Mouse (Mus musculus): ENCODE measurements around the gene Olfr827.

Olfr827 gene

DNA sequence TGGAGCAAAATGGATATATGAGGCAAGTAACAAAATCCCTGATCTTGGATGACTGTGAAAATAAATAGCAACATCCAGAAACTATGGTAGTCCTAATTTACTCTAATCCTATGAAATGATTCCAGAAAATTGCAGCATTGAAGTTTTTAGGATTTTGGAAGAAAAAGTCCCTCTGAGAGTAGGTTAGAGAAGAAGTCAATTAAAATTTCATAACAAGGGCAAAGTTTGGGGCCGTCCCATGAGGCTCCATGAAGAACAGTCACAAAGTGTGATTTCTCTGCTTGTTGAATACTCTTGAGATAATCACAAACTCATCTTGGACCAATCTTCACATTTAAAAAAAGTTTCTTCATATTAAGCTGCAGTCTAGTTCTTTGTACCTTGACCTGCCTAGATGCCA lies at the start of gene Olfr827:
TSS of gene Olfr827 (minus strand) at position 101 of the 400 bp plus-strand sequence.
- ATAC-seq (ENCODE audit: low TSS enrichment) = no peak

DNA sequence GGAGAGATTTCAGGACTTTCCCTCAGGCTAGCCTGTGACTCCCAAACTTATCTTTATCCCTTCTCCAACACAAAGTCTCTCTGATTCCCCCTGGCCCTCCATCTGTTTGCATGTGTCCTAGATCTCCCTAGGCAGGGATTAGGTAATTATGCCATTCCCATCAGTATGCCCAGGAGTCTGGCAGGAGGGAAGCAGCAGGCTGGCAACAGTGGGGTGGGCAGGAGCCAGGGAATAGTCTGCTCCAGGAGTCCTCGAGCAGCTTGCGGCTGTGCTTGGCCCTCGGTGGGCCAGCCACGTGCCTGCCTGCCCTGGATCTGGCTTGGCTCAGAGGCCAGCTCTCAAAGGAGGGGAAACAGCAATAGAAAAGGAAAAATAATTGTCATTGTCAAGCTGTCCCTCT lies 49.0 kb upstream of the Olfr827 start:
- ATAC-seq (ENCODE audit: low TSS enrichment) = peak; percentile 96

DNA sequence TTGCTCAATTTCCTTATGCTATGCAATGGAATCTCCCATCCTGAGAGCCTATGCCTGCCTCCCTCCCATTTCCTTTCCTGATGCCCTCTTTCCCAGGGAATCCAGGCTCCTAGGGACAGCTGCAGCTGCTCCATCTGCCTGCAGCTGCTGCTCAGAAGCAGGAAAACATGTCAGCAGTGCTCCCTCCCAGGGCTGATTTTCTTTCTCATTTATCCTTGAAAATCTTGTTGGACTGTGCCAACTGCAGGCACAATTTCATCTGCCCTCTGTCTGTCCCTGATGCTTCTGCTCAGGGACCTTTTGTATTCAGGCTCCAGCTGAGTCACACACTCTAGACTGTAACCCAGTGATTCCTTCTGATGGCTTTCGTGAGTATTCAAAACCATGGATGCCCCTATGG lies 45.3 kb upstream of the Olfr827 start:
- ATAC-seq (ENCODE audit: low TSS enrichment) = peak; percentile 81

DNA sequence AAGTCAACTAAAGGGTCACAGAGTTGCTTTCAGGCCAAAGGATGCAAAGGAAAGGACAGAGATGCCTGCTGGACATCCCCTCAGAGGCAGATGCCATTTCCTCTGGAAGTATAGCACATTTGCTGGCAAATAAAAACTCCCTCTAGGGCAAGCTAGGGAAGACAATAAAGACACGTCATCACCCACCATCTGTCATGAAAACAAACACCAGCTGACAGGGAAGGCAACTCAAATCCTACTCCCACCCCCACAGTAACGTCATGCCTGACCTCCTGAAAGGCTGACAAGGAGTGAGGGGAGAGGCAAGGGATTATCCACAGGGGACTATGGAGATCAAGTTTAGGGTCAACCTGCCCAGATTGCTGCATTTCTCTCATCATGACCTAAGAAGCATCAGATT lies 30.1 kb upstream of the Olfr827 start:
- no peak for ATAC-seq (ENCODE audit: low TSS enrichment)

DNA sequence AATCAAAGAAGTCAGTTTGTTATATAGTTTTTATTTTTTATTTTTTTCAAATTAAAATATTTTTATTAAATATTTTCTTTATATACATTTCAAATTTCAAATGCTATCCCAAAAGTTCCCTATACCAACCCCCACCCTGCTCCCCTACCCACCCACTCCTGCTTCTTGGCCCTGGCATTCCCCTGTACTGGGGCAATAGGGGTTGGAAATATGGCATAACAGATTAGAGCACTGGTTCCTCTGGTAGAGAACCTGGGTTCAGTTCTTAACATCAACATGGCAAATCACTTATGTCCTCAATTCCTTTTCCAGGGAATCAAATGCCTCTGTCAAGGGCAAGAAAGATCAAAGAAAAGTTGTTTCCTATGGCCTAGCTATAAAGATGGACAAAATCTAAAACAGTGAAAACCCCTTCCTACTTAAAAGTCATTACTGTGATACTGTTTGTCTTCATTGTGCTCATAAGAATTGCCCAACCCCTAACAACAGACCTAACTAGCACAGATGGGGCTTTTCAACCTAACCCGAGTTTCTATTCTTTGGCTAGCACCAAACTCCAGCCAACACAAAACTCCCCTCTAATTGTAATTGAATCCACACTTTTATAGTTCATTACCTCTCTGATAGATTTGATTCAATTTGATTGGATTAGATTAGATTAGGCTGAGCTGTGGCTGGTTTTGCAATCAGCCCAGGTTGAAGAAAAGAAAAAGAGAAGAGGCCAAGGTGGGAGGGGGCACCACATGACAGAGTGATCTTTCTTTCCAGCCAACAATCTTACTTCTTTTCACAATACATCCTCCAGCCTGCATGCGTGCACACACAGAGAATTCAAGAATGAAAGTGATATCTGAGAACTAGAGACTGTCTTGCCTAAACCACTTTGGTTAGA lies 24.4 kb upstream of the Olfr827 start:
- ATAC-seq (ENCODE audit: low TSS enrichment) = no peak

DNA sequence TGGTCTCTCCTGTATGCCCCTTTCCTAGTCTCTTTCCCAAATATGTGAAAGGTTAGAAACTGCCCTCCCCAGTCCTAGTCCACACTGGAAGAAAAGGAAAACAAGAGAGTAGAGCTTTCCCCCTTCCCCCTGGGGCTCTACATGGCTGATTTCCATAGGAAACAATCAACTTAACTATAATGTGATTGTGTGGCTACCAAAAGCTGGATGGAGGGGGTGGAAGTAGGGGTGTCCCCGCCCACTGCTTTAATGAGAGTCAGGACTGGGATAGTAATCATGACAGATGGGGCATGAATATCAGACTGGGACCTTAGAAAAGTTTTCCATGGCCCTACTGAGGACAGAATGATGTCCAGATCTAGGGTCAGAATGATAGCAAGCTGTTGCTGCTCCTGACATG lies 20.4 kb upstream of the Olfr827 start:
- no peak for ATAC-seq (ENCODE audit: low TSS enrichment)

DNA sequence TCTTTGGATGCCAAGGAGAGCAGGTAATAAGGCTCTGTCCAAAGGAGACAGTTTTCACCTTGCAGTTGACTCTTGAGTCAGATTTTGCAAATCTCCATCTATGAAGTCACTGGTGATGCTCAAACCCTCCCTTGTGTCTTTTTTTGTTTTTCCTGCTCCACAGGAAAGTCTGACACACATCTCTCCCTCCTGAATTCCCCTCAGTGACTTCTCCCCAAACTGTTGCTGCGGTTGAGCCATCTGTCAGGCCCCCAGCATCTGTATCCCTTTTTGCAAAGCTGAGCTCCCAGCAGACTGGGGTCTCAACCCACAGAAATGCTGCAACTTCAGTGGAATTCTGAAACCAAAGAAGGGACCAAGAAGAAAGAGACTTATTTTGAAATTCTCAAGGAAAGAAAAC lies 17.9 kb upstream of the Olfr827 start:
- no peak for ATAC-seq (ENCODE audit: low TSS enrichment)

DNA sequence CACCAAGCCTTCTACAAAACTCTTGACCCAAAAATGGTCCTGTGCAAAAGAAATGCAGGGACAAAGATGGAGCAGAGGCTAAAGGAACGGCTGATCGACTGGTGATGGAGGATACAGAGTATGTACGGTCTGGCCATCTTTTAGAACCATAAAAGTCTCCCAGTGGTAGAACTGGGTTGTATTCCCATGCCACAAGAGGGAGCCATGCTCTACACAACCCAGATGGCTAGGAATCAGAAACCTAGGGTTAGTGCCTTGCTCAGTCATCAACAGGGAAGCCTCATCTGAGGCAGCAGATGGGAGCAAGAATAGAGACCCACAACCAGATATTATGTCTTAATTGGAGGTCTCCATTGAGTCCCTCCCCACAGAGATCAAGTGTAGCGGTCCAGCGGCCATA lies 15.4 kb upstream of the Olfr827 start:
- peak; percentile 70; the same call in 1 of the 2 replicates for ATAC-seq (ENCODE audit: low TSS enrichment)

DNA sequence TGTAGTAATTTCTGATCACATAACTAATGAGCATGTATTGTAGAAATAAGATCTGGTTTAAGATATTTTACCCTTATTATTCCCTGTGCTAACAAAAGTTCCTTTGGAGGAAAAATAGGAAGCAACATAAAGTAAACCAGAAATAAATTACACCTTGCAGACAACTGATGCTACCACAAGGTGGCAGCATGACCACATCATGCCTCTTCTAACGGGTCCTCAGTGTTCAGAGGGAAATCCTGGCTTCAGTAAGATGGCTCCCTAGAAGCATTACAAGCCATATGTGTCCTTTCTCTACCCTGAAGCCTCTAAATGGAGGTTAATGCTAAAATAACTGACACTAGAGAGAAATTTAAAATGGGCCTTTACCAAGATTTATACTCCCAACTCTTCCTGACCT lies 14.0 kb upstream of the Olfr827 start:
- ATAC-seq (ENCODE audit: low TSS enrichment) = peak; percentile 95

DNA sequence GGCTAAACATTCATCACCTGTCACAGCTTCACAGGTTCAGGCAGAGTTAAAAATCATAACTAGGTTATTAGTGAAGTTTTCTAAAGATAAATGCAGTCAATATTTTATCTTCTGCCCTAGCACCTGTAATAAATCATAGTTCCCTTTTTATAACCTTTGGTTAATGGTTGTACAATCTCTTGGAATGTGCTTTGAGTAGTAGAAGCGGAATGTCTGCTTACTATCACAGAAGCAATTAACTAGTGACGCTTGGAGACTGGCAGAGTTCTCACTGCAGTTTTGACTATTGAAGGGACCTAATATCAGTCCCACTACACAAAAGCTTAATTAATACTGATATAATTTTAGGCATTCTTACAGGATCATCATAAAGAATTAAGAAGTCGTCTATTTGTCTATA lies 10.8 kb upstream of the Olfr827 start:
- ATAC-seq (ENCODE audit: low TSS enrichment) = no peak

DNA sequence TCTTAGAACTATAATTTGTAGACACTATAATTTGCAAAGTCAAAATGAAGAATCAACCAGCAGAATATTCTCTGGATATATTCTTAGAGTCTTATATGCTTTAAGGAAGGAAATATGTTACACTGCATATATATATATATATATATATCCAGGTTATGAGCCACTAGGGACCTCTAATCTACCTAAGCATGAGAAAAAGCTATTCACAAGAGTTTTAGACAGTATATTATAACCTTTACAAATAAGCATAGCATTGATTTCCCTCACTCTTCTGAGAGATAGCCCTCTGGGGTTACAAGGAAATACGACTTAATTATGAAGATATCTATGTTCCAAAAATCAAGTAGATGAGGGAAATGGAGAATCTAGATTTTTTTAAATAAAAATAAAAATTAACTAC lies 30.1 kb downstream of the Olfr827 start, which contains the start of gene Olfr826:
TSS of gene Olfr826 (minus strand) at position 101 of the 400 bp plus-strand sequence.
- no peak for ATAC-seq (ENCODE audit: low TSS enrichment)

DNA sequence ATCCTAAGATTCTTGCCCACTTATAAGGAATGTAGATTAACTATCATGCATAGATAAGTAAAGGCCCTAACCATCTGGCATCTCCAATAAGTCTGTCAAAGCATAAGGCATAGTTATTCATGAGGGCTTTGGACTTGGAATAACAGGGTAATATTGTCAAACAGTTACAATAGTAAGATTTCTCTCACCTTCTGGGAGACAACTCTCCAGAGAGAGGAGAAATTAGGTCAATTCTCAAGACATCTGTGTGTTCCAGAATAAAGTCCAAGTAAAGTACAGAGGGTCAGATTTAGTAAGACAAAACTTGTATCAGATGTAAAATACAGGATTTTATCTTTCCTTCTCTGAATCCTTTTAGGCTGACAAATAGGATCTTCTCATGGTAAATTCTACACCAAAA lies 47.5 kb downstream of the Olfr827 start, which contains the start of gene Olfr825:
TSS of gene Olfr825 (minus strand) at position 101 of the 400 bp plus-strand sequence.
- no peak for ATAC-seq (ENCODE audit: low TSS enrichment)

DNA sequence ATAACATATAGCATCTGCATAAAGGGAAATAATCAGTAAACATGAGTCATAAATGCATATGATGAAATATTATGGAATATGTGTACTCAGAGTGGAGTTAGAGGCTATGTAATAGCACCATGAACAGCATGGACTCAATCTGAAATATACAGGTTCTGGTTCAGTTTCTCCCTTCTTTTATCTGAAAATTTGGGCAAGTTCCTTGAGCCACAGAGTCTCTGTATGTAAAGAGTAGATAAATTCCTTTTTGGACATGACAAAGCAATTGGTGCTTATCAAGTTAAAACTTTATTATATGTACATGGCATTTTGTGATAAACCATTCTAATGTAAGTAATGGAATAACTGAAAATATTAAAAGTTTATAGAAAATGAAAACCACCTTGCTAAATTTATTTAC lies 49.0 kb downstream of the Olfr827 start:
- no peak for ATAC-seq (ENCODE audit: low TSS enrichment)

Measured in frontal cortex, adult (tissue).